Mouse (Mus musculus) gastrocnemius, postnatal 25 days (tissue): ENCODE results near the gene Gm29289. TPM values are rescaled to one million over a fixed set of nuclear protein-coding genes. Genes with fewer than 3 reads are reported as not detected.
"Not testable (repeated sequence)": the region's sequence is repeated elsewhere in the genome, so short reads cannot be mapped to it uniquely, and the experiment has no call there.

ENCODE experiments used
- DNase-seq: peaks from one replicate; pipeline ENCODE4 v3.0.0; 2022
- long read RNA-seq, 2 experiments: library from polyadenylated mRNA; stranded (forward); transcript quantifications; one replicate each; pipeline ENCODE4 v2.0.0; 2021
- total RNA-seq, 2 experiments: library from RNA; stranded (reverse); gene quantifications; 1 replicate in 1 of 2; 2 replicates in 1 of 2; pipeline ENCODE4 v1.2.3; 2021

The Gm29289 gene
- total RNA-seq = not detected
- long read RNA-seq, experiment 1 = 0 reads
- long read RNA-seq, experiment 2 = 0 reads

DNA sequence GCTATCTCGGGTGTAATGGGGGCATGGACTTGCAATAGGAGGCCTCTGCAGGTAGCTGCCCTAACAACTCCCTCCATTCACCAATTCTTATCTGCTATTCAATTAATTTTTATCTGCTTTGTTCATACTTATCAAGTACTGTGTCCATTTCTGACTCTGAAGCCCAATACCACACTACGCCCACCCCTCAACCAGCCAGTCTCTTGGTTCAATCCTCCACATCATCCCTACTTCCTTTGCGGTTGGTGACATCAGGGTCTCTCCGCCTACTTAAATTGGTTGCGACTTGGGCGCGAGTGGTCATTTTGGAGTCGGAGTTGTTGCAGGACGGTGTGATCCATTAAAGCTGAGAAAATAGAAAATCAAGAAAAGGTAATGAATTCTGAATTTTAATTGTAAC, at the start of gene Gm29289:
Gm29289 (plus strand) TSS at position 301 of the 400 bp plus-strand sequence.
- DNase-seq = not testable (repeated sequence)

DNA sequence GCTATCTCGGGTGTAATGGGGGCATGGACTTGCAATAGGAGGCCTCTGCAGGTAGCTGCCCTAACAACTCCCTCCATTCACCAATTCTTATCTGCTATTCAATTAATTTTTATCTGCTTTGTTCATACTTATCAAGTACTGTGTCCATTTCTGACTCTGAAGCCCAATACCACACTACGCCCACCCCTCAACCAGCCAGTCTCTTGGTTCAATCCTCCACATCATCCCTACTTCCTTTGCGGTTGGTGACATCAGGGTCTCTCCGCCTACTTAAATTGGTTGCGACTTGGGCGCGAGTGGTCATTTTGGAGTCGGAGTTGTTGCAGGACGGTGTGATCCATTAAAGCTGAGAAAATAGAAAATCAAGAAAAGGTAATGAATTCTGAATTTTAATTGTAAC, 31.7 kb upstream of the Gm29289 start, which contains the start of gene Gm10352:
Gm10352 (plus strand) TSS at position 301 of the 400 bp plus-strand sequence.
- DNase-seq = not testable (repeated sequence)

Other genes starting within 250 kb of the Gm29289 start
- not detected for gene H2al2b, start 211.9 kb upstream of the Gm29289 start, total RNA-seq
- not detected for gene Gm4064, start 136.4 kb upstream of the Gm29289 start, total RNA-seq
- not detected for gene Rbmy, start 101.9 kb upstream of the Gm29289 start, total RNA-seq
- not detected for gene Gm10256, start 101.9 kb upstream of the Gm29289 start, total RNA-seq
- not detected for gene Gm10352, start 31.6 kb upstream of the Gm29289 start, total RNA-seq